Mouse (Mus musculus) kidney, postnatal 36 days (tissue): ENCODE measurements around the gene Mea1.

Source experiments
- DNase-seq, 2 experiments: peaks; one replicate each; pipeline ENCODE4 v3.0.0; 2021 to 2022; ENCODE audit warnings: mixed read lengths in 2 of 2

Gene Mea1

GRCm38 (mm10) chr17:46673850-46674529, 4.6 kb upstream of the Mea1 start, which contains the start of gene Rrp36:
TSS of gene Rrp36 (minus strand) at chr17:46674352.
- peak; percentile 95 to 96 for DNase-seq

DNA sequence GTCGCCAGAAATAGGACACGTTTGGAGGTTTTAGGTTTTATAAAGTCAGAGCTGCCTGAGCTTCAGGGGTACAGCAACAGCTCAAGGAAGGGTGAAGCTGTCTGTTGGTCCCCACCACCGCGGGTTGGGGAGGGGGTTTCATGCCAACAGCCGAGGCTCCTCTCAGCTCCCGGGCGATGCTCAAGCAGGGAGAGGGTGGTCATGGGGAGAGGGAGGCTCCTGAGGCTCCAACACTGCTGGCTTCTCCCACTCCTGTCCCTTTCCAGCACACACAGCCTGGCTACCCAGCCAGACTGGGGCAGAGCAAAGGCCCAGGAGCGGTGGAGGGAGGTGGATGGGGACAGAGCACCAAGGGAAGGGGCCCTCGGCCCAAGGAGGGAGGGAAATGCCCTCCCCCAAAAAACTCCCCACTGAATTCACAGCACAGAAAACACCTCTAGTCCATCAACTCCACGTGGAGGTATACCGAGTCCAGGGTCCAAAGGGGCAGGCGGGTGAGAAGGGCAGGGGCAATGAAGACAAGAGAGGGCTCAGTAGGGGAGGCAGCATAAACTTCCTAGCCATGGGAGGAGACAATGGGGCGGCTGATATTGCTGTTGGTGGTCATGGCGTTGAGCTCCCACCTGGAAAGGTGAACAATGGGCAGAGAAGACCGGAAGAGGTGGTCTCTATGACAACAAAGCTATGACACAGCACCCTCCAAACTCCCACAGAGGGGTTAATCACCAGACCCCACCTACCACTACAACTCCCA, 3.9 kb upstream of the Mea1 start:
- peak; percentile 14 to 44 for DNase-seq

DNA sequence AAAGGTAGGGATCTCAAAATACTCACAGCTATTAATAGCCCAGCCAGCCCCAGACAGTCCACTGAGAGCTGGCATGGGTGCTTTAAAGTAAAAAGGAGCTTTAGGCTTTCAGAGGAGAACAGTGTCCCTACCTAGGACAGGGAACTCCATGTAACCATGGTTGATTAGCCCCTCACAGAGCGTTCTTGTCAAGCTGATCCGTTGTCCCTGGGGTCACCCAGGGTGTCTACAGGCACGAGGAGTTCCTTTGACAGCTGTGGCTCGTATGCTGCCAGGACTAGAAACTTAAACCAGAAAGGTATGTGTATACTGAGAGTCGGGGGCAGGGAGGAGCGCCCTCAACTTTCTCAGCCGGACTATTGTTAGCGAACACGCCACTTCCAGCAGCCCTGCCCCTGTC, 318 bp downstream of the Mea1 start:
- DNase-seq, result no peak

DNA sequence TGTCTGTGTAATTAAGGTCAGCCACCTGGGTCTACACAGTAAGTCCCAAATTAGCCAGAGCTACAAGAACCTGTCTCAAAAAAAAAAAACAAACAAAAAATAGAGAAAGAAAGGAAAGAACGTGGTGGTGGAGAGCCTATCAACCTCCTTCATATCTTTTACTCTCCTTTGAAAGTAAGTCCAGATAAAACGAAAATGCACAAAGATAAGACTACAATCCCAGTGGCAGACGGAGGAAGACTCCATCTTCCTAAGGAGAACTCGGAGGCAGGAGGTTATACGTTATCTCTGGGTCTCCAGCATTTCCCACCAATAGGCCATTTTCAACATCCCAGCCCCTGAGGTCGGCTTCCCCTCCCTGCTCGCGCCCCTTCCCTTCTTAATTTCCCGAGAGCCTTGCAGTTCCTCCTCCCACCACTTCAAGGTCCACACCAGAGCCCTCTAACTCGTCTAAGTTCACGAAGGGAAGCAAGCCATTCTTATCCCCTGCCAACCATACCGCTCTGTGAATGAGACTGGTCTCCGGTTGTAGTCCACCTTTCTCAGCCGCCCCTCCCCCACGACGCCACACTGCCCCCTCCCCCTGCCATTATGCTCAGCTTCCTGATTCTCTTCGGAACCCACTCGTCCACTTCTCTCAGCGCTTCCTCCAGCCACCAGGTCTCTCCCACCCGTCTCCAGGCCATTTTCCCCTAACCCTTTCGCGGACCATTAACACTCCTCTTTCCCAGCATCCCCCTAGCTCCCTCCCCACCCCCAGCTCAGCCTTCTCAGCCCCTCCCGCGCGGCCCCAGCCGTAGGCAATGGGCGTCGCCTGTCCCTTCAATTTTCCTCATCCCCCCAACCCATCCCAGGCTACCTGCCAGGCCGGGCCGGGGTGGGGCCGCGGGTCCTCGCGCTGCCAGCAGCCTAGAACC, 1.5 kb downstream of the Mea1 start:
- DNase-seq, result peak; percentile 45 to 75

DNA sequence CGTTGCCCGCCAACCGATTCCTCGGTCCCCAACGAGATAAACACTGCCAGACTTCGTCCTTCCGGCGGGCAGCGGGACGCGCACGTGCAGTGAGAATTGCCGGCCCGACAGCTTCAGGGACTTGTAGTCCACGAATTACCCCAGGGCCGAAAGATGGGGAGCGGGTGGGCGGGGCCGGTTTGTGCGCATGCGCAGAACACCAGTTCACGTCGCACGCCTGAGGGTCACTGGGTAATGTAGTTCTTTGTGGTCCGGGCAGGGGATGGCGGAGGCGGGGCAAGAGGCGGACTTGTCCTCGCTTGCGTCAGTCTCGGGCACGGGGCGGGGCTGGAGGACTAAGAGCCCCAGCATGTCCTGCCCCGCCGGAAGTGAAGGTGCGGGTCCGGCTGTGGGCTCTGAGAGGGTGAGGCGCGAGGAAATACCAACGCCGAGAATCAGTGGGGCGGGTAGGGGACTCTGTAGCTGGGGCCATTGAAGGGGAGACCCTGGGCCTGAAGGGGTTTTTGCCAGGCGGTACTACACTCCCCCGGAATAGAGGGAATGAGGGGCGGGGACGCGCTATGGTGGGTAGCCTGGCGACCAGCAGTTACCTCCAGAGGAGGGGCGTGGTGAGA, 2.3 kb downstream of the Mea1 start, which contains the start of gene Klhdc3:
Gene Klhdc3, minus strand, starts transcription at position 155 of the 614 bp plus-strand sequence.
- peak; percentile 99 for DNase-seq

DNA sequence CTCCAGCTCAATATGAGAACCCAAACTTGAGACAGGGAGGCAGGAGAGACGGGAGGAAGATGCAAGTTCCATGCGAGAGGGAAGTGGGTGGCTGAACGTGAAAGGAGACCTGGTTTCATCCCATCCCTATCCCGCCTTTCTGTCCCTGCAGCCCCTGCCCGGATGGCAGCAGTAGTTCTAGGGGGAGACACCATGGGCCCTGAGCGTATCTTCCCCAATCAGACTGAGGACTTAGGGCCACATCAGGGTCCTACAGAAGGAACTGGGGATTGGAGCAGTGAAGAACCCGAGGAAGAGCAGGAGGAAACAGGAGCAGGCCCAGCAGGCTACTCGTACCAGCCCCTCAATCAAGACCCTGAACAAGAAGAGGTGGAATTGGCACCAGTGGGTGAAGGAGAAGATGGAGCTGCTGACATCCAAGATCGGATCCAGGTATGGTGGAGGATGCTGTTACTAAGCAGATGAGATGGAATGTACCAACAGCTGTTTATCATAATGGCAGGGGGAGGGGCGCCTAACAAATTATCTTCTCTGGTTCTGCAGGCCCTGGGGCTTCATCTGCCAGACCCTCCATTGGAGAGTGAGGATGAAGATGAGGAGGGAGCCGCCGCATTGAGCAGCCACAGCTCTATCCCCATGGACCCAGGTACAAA, 3.0 kb downstream of the Mea1 start:
- DNase-seq, result no peak

DNA sequence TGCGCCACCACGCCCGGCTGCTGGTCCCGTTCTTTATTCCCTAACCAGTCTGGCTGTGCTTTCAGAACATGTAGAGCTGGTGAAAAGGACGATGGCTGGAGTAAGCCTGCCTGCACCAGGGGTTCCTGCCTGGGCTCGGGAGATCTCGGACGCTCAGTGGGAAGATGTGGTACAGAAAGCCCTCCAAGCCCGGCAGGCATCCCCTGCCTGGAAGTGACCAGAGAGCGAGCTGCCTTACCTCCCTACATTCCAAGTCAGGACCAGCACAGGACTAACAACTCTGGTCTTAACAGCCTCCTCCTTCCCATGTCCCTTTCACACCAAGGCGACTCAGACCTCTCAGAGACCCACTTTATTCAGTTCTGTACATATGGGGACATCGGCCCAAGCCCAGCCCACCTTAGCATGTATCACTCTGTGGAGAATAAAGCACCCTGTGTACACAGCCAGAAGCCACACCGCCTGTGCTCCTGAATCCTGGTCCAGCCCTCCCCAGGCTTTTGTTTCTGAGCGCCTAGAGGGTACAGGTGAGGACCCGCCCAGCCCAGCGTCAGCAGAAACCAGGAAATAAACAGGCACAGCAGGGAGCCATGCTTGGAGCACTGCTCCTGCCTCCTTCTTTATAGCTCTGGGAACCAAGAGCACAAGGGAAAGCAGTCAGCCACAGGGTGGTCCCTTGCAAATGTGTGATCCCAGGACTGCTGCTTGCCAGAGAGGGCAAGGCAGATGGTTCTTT, 4.2 kb downstream of the Mea1 start:
- DNase-seq, result no peak

DNA sequence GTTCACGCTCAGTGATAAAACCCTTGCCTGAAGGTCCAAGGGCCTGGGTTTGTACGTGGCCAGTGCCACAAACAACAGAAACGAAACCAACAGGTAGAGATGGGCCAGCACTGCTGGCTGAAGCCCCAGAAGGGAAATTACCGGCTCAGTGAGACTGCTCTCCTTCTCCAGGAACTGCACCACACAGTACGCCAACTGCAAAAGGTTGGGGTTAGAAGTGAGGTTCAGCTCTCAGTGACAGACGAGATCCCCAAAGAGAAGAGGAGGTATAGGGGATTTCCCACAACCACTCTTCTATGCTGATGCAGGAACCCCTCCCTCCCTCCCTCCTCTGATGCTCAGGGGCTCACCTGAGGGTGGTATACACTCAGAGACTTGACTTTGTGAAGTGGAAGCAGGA, 7.3 kb downstream of the Mea1 start:
- no peak for DNase-seq

DNA sequence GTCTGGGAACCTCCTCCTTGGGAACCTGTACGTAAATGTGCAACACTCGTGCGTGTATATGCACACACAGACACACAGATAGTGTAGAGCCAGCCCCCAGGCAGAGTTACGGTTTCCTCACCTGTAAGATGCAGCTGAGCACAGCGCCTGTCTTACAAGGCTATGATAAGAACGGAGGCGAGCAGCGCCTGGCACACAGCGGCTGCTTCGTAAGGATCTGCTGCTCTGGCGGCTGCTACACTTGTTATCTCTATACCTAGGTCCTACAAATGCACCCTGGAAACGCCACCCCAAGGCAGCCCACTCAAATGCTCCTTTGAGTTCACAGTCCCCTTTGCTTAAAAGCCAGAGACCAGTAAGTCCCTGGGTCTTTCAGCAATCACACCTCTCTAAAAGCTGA, 12.1 kb downstream of the Mea1 start:
- DNase-seq, result no peak

GRCm38 (mm10) chr17:46691390-46691789, 12.8 kb downstream of the Mea1 start:
- DNase-seq, result no peak

GRCm38 (mm10) chr17:46694517-46695063, 16.0 kb downstream of the Mea1 start:
- no peak for DNase-seq

DNA sequence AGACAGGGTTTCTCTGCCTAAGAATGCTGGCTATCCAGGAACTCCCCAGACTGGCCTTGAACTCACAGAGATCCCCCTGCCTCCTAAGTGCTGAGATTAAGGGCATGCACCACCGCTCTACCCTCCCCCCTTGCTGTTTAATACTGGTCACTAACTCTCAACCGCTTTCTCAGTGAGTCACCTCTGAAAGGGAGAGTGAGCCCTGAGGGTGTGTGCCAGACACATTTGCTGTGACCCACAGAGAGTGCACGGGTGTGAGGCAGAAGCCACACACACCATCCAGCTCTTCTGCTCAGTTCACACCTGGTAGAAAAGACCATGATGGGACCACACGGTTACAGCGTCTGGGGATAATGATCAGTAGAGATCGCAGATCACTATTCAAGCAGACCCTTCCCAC, 19.9 kb downstream of the Mea1 start:
- no peak for DNase-seq

GRCm38 (mm10) chr17:46699245-46699644, 20.7 kb downstream of the Mea1 start:
- DNase-seq, result no peak

GRCm38 (mm10) chr17:46699912-46700311, 21.3 kb downstream of the Mea1 start:
- DNase-seq, result no peak

GRCm38 (mm10) chr17:46701489-46701888, 22.9 kb downstream of the Mea1 start:
- no peak for DNase-seq

- no peak for DNase-seq
Measured at GRCm38 (mm10) chr17:46702100-46702499, 23.5 kb downstream of the Mea1 start.

DNA sequence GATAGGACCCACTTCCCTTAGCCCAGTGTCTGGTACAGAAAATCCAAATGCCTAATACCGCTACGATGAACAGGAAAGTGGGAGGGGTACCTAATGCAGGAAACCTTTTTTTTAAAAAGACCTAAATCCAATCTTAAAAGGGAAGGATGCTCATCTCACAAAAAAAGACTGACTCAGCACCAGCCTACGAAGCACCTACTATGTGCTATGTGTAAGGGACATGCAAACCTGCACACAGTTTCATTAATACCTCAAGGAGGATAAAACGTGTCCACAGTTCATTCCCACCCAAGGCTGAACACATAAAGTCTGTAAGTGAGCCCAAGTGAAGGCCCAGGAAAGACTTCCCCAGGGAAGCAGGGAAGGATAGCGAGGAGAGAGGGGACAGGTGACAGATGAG, 23.9 kb downstream of the Mea1 start:
- no peak for DNase-seq

GRCm38 (mm10) chr17:46703971-46704886, 25.6 kb downstream of the Mea1 start:
- DNase-seq, result no peak

GRCm38 (mm10) chr17:46704887-46705835, 26.6 kb downstream of the Mea1 start, which contains the start of gene Ppp2r5d:
TSS of gene Ppp2r5d (minus strand) at chr17:46705111.
- DNase-seq, result peak; percentile 96 to 98
